Mouse (Mus musculus): ENCODE results near the gene Lilrb4a.
"Not testable (repeated sequence)": the region's sequence is repeated elsewhere in the genome, so short reads cannot be mapped to it uniquely, and the experiment has no call there.

Gene Lilrb4a

GRCm38 (mm10) chr10:51490691-51491090, at the start of gene Lilrb4a:
TSS of gene Lilrb4a (plus strand) at chr10:51490956.
- not testable (repeated sequence) for DNase-seq (ENCODE audit: low spot score in 2 of 2)

- DNase-seq (ENCODE audit: low spot score in 2 of 2): no peak
Observed at GRCm38 (mm10) chr10:51451610-51452009, 39.1 kb upstream of the Lilrb4a start.

- DNase-seq (ENCODE audit: low spot score in 2 of 2): no peak
Observed at GRCm38 (mm10) chr10:51453616-51454298, 37.0 kb upstream of the Lilrb4a start.

GRCm38 (mm10) chr10:51454365-51454764, 36.4 kb upstream of the Lilrb4a start:
- no peak for DNase-seq (ENCODE audit: low spot score in 2 of 2)

GRCm38 (mm10) chr10:51455762-51456161, 35.0 kb upstream of the Lilrb4a start:
- no peak for DNase-seq (ENCODE audit: low spot score in 2 of 2)

GRCm38 (mm10) chr10:51456369-51456768, 34.4 kb upstream of the Lilrb4a start:
- DNase-seq (ENCODE audit: low spot score in 2 of 2): no peak

- DNase-seq (ENCODE audit: low spot score in 2 of 2): not testable (repeated sequence)
Observed at GRCm38 (mm10) chr10:51463800-51464199, 27.0 kb upstream of the Lilrb4a start.

- DNase-seq (ENCODE audit: low spot score in 2 of 2): not testable (repeated sequence)
Observed at GRCm38 (mm10) chr10:51480397-51480796, 10.4 kb upstream of the Lilrb4a start, which contains the start of the genes Gm49339 and Lilr4b. TSS of gene Gm49339 (plus strand) at chr10:51480612. TSS of gene Lilr4b (plus strand) at chr10:51480632.

GRCm38 (mm10) chr10:51520021-51520420, 29.3 kb downstream of the Lilrb4a start:
- no peak for DNase-seq (ENCODE audit: low spot score in 2 of 2)

- no peak for DNase-seq (ENCODE audit: low spot score in 2 of 2)
Observed at GRCm38 (mm10) chr10:51521453-51521852, 30.7 kb downstream of the Lilrb4a start.

GRCm38 (mm10) chr10:51526090-51526489, 35.3 kb downstream of the Lilrb4a start:
- DNase-seq (ENCODE audit: low spot score in 2 of 2): no peak

GRCm38 (mm10) chr10:51526633-51527032, 35.9 kb downstream of the Lilrb4a start:
- no peak for DNase-seq (ENCODE audit: low spot score in 2 of 2)

GRCm38 (mm10) chr10:51528840-51529434, 38.2 kb downstream of the Lilrb4a start:
- DNase-seq (ENCODE audit: low spot score in 2 of 2): no peak

- no peak for DNase-seq (ENCODE audit: low spot score in 2 of 2)
Observed at GRCm38 (mm10) chr10:51529497-51529896, 38.7 kb downstream of the Lilrb4a start.

GRCm38 (mm10) chr10:51530813-51531212, 40.1 kb downstream of the Lilrb4a start:
- DNase-seq (ENCODE audit: low spot score in 2 of 2): no peak
